ENCODE assay signal across 14 mouse cellular contexts in genomic region chr7:49504297-49504696, GRCm38 (mm10).
A peak's percentile ranks its signal among the peaks of the same experiment; 100 is the strongest.
DNase-seq lines count a peak whose midpoint lies in the region; ATAC-seq and TF ChIP-seq lines count a peak whose summit lies in the region.
"Had no signal": no experiment of that assay in that cellular context is flagged by ENCODE, and none has a peak within 500 bp of the region (broad histone marks: within the 10 kb centered on the region; RNA-seq: fewer than 3 reads in every experiment).

No protein-coding gene starts in this region.

- no peaks in the 10 kb centered on the region for H3K27me3 ChIP-seq in heart, embryonic 15.5 days
- no peaks in the 10 kb centered on the region for H3K27me3 ChIP-seq in forebrain, postnatal 0 days (ENCODE audit: insufficient read depth, low read length)
- H3K27me3 ChIP-seq in limb, embryonic 12.5 days: peaks cover 49% of the 10 kb centered on the region
- no peaks in the 10 kb centered on the region for H3K27me3 ChIP-seq in neural tube, embryonic 13.5 days
- H3K27me3 ChIP-seq: embryonic facial prominence, embryonic 12.5 days; liver, embryonic 15.5 days; megakaryocyte, embryonic 14.5 days had no signal

- H3K4me2 ChIP-seq in heart, embryonic 15.5 days: no peak overlapping the region
- H3K4me2 ChIP-seq in forebrain, postnatal 0 days (ENCODE audit: low read depth): no peak overlapping the region
- no peak overlapping the region for H3K4me2 ChIP-seq in limb, embryonic 12.5 days
- H3K4me2 ChIP-seq in neural tube, embryonic 13.5 days: no peak overlapping the region
- H3K4me2 ChIP-seq: embryonic facial prominence, embryonic 12.5 days; liver, embryonic 15.5 days had no signal

- H3K4me3 ChIP-seq in heart, embryonic 15.5 days: no peak overlapping the region
- H3K4me3 ChIP-seq in forebrain, postnatal 0 days (ENCODE audit: low read depth, low read length): no peak overlapping the region
- H3K4me3 ChIP-seq in limb, embryonic 12.5 days (replicated peaks): no peak overlapping the region
- no peak overlapping the region for H3K4me3 ChIP-seq in neural tube, embryonic 13.5 days
- H3K4me3 ChIP-seq: embryonic facial prominence, embryonic 12.5 days; gastrocnemius, adult 2 months; liver, embryonic 15.5 days; megakaryocyte, embryonic 14.5 days had no signal

- no peaks in the 10 kb centered on the region for H3K36me3 ChIP-seq in heart, embryonic 15.5 days
- H3K36me3 ChIP-seq in forebrain, postnatal 0 days (ENCODE audit: insufficient read depth): 0 out of 2 replicates have a peak, but pooled peaks cover 4% of the 10 kb centered on the region
- no peaks in the 10 kb centered on the region for H3K36me3 ChIP-seq in limb, embryonic 12.5 days
- no peaks in the 10 kb centered on the region for H3K36me3 ChIP-seq in neural tube, embryonic 13.5 days
- H3K36me3 ChIP-seq: embryonic facial prominence, embryonic 12.5 days; liver, embryonic 15.5 days had no signal

- DNase-seq in heart, adult 9 months (ENCODE audit: low spot score in 2 of 2): no peak
- peak; percentile 40 for DNase-seq in forebrain, postnatal 0 days
- DNase-seq in MN1 (ENCODE audit: low spot score): no peak
- no peak for DNase-seq in ovary, postnatal 10 days (ENCODE audit: low spot score)
- DNase-seq: gastrocnemius, adult 2 months; heart, postnatal 14 days; right cerebral cortex, postnatal 14 days had no signal

- H3K27ac ChIP-seq in heart, embryonic 15.5 days: peak overlapping the region; percentile 8; the same call in 1 of the 2 replicates
- H3K27ac ChIP-seq in forebrain, postnatal 0 days (ENCODE audit: low read depth, low read length): no peak overlapping the region
- H3K27ac ChIP-seq in limb, embryonic 12.5 days: peak overlapping the region; percentile 67
- H3K27ac ChIP-seq in neural tube, embryonic 13.5 days (replicated peaks): peak overlapping the region; percentile 49
- H3K27ac ChIP-seq: embryonic facial prominence, embryonic 12.5 days; gastrocnemius, adult 2 months had no signal

- peaks cover 63% of the 10 kb centered on the region for H3K4me1 ChIP-seq in heart, embryonic 15.5 days (replicated peaks)
- H3K4me1 ChIP-seq in forebrain, postnatal 0 days (ENCODE audit: insufficient read depth): no peaks in the 10 kb centered on the region
- peaks cover 32% of the 10 kb centered on the region for H3K4me1 ChIP-seq in limb, embryonic 12.5 days (replicated peaks)
- H3K4me1 ChIP-seq in neural tube, embryonic 13.5 days (replicated peaks): peaks cover 21% of the 10 kb centered on the region
- H3K4me1 ChIP-seq: megakaryocyte, embryonic 14.5 days had no signal

- no peak overlapping the region for H3K9ac ChIP-seq in heart, embryonic 15.5 days
- H3K9ac ChIP-seq in forebrain, postnatal 0 days: no peak overlapping the region
- no peak overlapping the region for H3K9ac ChIP-seq in limb, embryonic 12.5 days (replicated peaks)
- no peak overlapping the region for H3K9ac ChIP-seq in neural tube, embryonic 13.5 days
- H3K9ac ChIP-seq: embryonic facial prominence, embryonic 12.5 days; liver, embryonic 15.5 days had no signal

- H3K9me3 ChIP-seq in heart, embryonic 15.5 days (replicated peaks): no peaks in the 10 kb centered on the region
- no peaks in the 10 kb centered on the region for H3K9me3 ChIP-seq in forebrain, postnatal 0 days (ENCODE audit: low read length)
- H3K9me3 ChIP-seq in limb, embryonic 12.5 days: no peaks in the 10 kb centered on the region
- no peaks in the 10 kb centered on the region for H3K9me3 ChIP-seq in neural tube, embryonic 13.5 days
- H3K9me3 ChIP-seq: embryonic facial prominence, embryonic 12.5 days; liver, embryonic 15.5 days had no signal

- no peak for ATAC-seq in heart, embryonic 15.5 days (replicated peaks; ENCODE audit: insufficient number of reproducible peaks, insufficient read depth, low FRiP score, low read depth)
- ATAC-seq in forebrain, postnatal 0 days: peak; percentile 38; the same call in 1 of the 2 replicates
- no peak for ATAC-seq in limb, embryonic 12.5 days (ENCODE audit: insufficient number of reproducible peaks, insufficient read depth, low FRiP score, low TSS enrichment, low read depth)
- peak; percentile 42 for ATAC-seq in neural tube, embryonic 13.5 days (ENCODE audit: low read depth)
- ATAC-seq: activated CD4-positive, CD25-positive, alpha-beta regulatory T cell, adult 4 months had no signal

- WGBS in heart, embryonic 15.5 days: 21% methylated on average over 3 of the region's 3 CpGs
- WGBS in forebrain, postnatal 0 days: 3% methylated on average over 3 of the region's 3 CpGs
- 9% methylated on average over 3 of the region's 3 CpGs for WGBS in limb, embryonic 12.5 days
- WGBS in neural tube, embryonic 13.5 days: 6% methylated on average over 3 of the region's 3 CpGs

- TF ChIP-seq CTCF in forebrain, postnatal 0 days (IDR thresholded peaks at IDR 0.05; ENCODE audit: low read depth): no peak

Comparison
In these comparisons a context has a peak if more than half of its experiments do, and no peak if none do; other contexts are left out.
1. ATAC-seq: peak in forebrain, postnatal 0 days (single experiment) and neural tube, embryonic 13.5 days (single experiment); none in heart, embryonic 15.5 days (single experiment) and limb, embryonic 12.5 days (single experiment).